Mouse (Mus musculus): ENCODE measurements around the gene Mesd. TPM values are rescaled to one million over a fixed set of nuclear protein-coding genes. Genes with fewer than 3 reads are reported as not detected.
A peak's percentile ranks its signal among the peaks of the same experiment; 100 is the strongest.

Mesd gene
- total RNA-seq, 4 experiments from 2014 or later: 19.6 to 25.1 (median 21.2) TPM

DNA sequence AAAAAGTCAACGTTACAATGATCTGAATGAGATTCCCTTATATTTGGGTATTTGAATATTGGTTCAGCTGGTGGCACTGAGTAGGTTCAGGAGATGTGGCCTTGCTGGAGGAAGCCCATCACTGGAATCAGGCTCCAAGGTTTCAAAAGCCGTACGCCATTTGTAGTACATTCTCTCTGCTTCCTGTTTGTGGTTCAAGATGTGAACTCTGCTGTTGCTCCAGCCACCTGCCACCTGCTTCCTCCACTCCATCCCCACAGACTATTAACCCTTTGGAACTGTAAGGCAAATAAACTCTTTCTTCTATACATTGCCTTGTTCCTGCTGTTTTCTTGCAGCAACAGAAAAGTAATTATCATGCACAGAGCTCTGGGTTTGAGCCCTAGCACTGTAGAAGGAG is 27.6 kb downstream of the Mesd start:
- DNase-seq (ENCODE audit: low spot score in 2 of 2): no peak

DNA sequence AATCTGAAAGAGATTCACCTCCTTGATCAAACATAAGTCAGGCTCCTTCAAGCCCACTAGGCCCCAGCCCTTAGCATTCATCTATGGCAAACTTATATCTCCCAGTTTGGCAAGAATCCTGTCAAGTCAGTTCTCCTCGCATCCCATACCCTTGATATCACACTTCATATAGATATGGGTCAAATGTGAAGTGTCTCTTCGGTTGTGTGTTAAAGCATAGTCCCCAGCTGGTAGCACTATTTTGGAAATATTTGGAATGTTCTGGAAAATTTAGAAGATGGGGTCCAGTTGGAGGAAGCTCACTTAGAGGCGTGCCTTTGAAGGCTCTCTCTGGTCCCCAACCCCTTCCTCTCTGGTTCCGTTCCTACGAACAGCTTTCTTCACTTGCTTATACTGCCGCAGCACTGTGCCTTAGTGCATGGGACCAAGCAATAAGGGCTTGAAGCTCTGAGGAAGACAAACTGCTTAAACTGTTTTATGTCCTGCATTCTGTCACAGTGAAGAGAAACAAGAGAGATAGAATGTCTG is 29.2 kb downstream of the Mesd start:
- no peak for DNase-seq (ENCODE audit: low spot score in 2 of 2)

DNA sequence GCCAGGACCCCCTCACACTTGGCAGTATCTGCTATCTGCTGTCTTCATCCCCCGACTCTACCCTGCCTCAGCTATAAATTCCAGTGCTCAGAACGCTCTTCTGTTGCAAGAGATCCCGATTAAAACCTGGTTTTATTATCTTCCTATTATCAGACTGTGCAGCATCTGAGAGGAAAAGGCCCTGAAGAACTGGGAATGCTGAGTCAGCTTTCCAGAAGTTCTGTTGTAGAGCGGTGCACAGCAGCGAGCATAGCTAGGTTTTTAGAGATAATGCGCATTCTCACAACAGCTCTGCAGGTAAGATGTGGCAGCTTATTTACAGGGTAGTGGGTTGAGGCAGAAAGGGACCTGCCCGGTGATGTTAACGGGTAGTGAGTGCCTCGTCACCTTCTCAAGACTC is 29.7 kb downstream of the Mesd start:
- DNase-seq (ENCODE audit: low spot score in 2 of 2): no peak

DNA sequence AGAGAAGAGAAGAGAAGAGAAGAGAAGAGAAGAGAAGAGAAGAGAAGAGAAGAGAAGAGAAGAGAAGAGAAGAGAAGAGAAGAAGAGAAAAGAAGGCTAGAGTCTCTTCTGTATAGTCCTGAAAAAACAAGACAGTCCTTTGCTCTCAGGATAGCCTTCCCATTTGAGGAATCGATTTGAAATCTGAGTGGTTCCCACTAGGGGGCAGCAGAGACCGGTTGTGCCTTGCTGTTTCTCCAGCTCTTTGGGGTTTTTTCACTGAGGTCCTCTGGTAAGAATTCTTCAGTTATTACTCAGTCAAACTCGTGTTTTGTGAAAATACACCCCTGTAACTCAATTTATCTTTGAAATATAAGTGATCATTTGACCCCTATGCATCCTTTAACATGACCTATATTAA is 30.3 kb downstream of the Mesd start:
- DNase-seq (ENCODE audit: low spot score in 2 of 2): peak; percentile 43 to 46

GRCm38 (mm10) chr7:83920241-83920640 is 36.0 kb downstream of the Mesd start:
- DNase-seq (ENCODE audit: low spot score in 2 of 2): no peak

- DNase-seq (ENCODE audit: low spot score in 2 of 2): no peak
Observed at GRCm38 (mm10) chr7:83921637-83922036, 37.4 kb downstream of the Mesd start.

GRCm38 (mm10) chr7:83939017-83939721 is 54.9 kb downstream of the Mesd start:
- no peak for DNase-seq (ENCODE audit: low spot score in 2 of 2)

DNA sequence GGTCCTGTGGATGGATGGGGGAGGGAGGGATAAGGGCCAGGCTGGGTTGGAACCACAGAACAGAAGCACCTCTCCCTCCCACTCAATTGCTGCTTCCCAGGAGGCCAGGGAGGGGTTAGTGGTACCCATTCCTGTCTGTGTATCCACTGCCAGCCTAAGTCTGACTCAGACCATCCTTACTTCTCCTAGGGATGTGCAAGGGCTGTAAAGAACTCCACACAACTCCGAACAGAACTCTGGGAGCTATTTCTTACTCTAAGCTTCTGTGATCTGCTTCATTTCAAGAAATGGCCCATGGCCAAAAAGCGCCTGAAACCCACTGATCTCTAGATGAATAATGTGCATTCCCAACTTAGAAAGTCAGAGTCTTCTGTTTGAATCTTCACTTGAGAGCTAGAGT is 55.9 kb downstream of the Mesd start:
- DNase-seq (ENCODE audit: low spot score in 2 of 2): no peak

DNA sequence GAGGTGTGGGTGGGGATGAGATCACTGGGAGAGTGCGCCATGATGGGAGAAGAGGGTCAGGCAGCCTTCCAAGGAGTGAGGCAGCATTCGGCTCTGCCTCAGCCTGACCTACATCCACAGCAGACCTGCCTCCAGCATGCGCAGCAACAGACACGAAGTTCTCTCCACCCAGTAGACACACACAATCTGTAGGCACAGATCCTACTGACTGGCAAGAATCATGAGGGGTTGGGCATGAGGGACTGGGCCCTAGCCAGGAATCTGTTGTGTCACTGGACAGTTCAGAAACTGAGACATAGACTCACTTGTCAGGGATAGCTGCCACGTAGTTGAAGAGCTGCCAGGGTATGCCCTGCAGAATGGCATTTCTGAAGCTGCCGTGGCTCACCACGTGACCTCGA is 57.4 kb downstream of the Mesd start:
- peak in 1 of 2 experiments; percentile 17 for DNase-seq (ENCODE audit: low spot score in 2 of 2)

- DNase-seq (ENCODE audit: low spot score in 2 of 2): no peak
Observed at GRCm38 (mm10) chr7:83948743-83949142, 64.5 kb downstream of the Mesd start.

GRCm38 (mm10) chr7:83949662-83950061 is 65.4 kb downstream of the Mesd start:
- no peak for DNase-seq (ENCODE audit: low spot score in 2 of 2)

Other genes with a start within 250 kb of the Mesd start
- 1 to 10 TPM in 3 of 4 experiments, under 1 TPM in 1; 0.75 to 1.9 (median 1.5) TPM for gene Il16, start 138.7 kb upstream of the Mesd start, total RNA-seq (2022)
- gene Cfap161, start 89.6 kb upstream of the Mesd start, total RNA-seq (2022): not detected
- 1 to 10 TPM; 1.3 to 1.7 (median 1.6) TPM for gene Tlnrd1, start 161 bp upstream of the Mesd start, total RNA-seq (2022)
- under 1 TPM in 1 of 4 experiments, not detected in 3; 0.15 TPM for gene Cemip, start 202.0 kb downstream of the Mesd start, total RNA-seq (2022)